8 mouse cellular contexts compared by ENCODE assay signal in the genomic region with DNA sequence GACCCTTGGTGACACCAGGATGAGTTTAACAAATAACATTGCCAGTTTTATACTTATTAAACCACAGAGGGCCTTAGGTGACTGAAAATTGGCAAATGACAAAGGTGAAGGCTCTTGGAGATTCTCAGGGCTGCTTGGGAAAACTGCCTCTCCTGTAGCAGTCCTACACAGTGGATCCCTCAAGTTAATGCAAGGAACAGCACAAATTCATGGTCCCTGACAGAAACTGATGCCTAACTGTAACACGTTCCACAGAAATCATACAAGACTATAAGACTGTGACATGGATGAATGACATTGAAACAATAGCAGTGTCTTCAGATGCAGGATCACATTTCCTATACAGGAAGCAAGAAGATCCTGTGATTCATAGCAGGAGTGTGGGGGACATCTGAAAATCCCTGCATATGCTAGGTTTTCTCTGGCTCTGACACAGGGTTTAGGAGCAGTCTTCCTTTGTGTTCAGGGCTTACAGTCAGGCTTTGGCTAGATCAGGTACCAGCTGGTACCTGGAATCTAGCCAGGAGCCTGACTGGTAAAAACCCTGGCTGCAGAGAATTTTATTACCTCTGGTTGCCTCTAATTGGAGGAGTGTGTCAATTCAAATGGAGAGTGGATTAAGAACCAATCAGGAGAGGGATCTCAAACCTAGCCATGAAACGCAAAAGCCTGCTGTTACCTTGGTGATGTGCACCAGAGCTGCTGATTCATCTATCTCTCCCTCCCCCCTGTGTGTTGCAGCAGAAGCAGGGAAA.
DNase-seq lines count a peak whose midpoint lies in the region; ATAC-seq and TF ChIP-seq lines count a peak whose summit lies in the region.

No protein-coding gene starts in this region.

- no peaks in the 10 kb centered on the region for H3K27me3 ChIP-seq in forebrain, postnatal 0 days (ENCODE audit: insufficient read depth, low read length)
- no peaks in the 10 kb centered on the region for H3K27me3 ChIP-seq in neural tube, embryonic 15.5 days (replicated peaks)
- H3K27me3 ChIP-seq in liver, postnatal 0 days (ENCODE audit: insufficient read depth, low read length), result no peaks in the 10 kb centered on the region

- ATAC-seq in forebrain, postnatal 0 days, result peak; percentile 98
- ATAC-seq in neural tube, embryonic 15.5 days (ENCODE audit: low FRiP score), result peak; percentile 97
- no peak for ATAC-seq in liver, postnatal 0 days
- no peak for ATAC-seq in erythroblast, adult 5-6 weeks (replicated peaks; ENCODE audit: low FRiP score, poor library complexity, severe bottlenecking)

- no peak for TF ChIP-seq CTCF in forebrain, postnatal 0 days (IDR thresholded peaks at IDR 0.05; ENCODE audit: low read depth)
- no peak for TF ChIP-seq CTCF in liver, postnatal 0 days (IDR thresholded peaks at IDR 0.05; ENCODE audit: low read depth)

- peak overlapping the region; percentile 86 for H3K27ac ChIP-seq in forebrain, postnatal 0 days (ENCODE audit: low read depth, low read length)
- peak overlapping the region; percentile 77 for H3K27ac ChIP-seq in neural tube, embryonic 15.5 days (replicated peaks)
- H3K27ac ChIP-seq in liver, postnatal 0 days (ENCODE audit: low read depth), result no peak overlapping the region

- TF ChIP-seq EP300 in liver, postnatal 0 days (IDR thresholded peaks at IDR 0.05; ENCODE audit: low read depth), result no peak

- no peaks in the 10 kb centered on the region for H3K4me1 ChIP-seq in forebrain, postnatal 0 days (ENCODE audit: insufficient read depth)
- H3K4me1 ChIP-seq in neural tube, embryonic 15.5 days, result peaks cover 7% of the 10 kb centered on the region
- no peaks in the 10 kb centered on the region for H3K4me1 ChIP-seq in liver, postnatal 0 days (ENCODE audit: insufficient read depth)

- H3K36me3 ChIP-seq in forebrain, postnatal 0 days (ENCODE audit: insufficient read depth), result no peaks in the 10 kb centered on the region
- no peaks in the 10 kb centered on the region; the same call in 1 of the 2 replicates for H3K36me3 ChIP-seq in neural tube, embryonic 15.5 days
- no peaks in the 10 kb centered on the region for H3K36me3 ChIP-seq in liver, postnatal 0 days (replicated peaks; ENCODE audit: insufficient read depth, low read length)

- H3K4me3 ChIP-seq in forebrain, postnatal 0 days (ENCODE audit: low read depth, low read length), result no peak overlapping the region
- no peak overlapping the region for H3K4me3 ChIP-seq in neural tube, embryonic 15.5 days (replicated peaks)
- no peak overlapping the region for H3K4me3 ChIP-seq in liver, postnatal 0 days (ENCODE audit: low read depth, low read length)

- peak; percentile 89 for DNase-seq in MN1 (ENCODE audit: low spot score)
- DNase-seq in adrenal gland, postnatal 36 days, result peak; percentile 2 to 7
- peak; percentile 85 for DNase-seq in forebrain, postnatal 0 days
- peak; percentile 39 to 79 for DNase-seq in layer of hippocampus, postnatal 14 days (ENCODE audit: low spot score in 2 of 2)
- no peak for DNase-seq in spleen, postnatal 4 days (ENCODE audit: low spot score in 2 of 2)
- DNase-seq in liver, postnatal 0 days, result no peak

- H3K9me3 ChIP-seq in forebrain, postnatal 0 days (ENCODE audit: low read length), result no peaks in the 10 kb centered on the region
- H3K9me3 ChIP-seq in neural tube, embryonic 15.5 days (replicated peaks), result no peaks in the 10 kb centered on the region
- H3K9me3 ChIP-seq in liver, postnatal 0 days (ENCODE audit: low read length), result no peaks in the 10 kb centered on the region

- no peak overlapping the region for H3K9ac ChIP-seq in forebrain, postnatal 0 days
- H3K9ac ChIP-seq in neural tube, embryonic 15.5 days (replicated peaks), result no peak overlapping the region
- H3K9ac ChIP-seq in liver, postnatal 0 days (replicated peaks), result no peak overlapping the region

- 46% methylated on average over 2 of the region's 2 CpGs for WGBS in forebrain, postnatal 0 days
- 37% methylated on average over 2 of the region's 2 CpGs for WGBS in neural tube, embryonic 15.5 days
- WGBS in liver, postnatal 0 days (ENCODE audit: insufficient replicate concordance), result 43% methylated on average over 2 of the region's 2 CpGs

- peak overlapping the region; percentile 31; the same call in 1 of the 2 replicates for H3K4me2 ChIP-seq in forebrain, postnatal 0 days (ENCODE audit: low read depth)
- peak overlapping the region; percentile 40 for H3K4me2 ChIP-seq in neural tube, embryonic 15.5 days
- no peak overlapping the region for H3K4me2 ChIP-seq in liver, postnatal 0 days (ENCODE audit: low read depth, low read length)

Comparison
In these comparisons a context has a peak if more than half of its experiments do, and no peak if none do; other contexts are left out.
1. DNase-seq: peak in MN1 (single experiment), adrenal gland, postnatal 36 days (2 of 2), forebrain, postnatal 0 days (single experiment) and layer of hippocampus, postnatal 14 days (2 of 2); none in spleen, postnatal 4 days (0 of 2) and liver, postnatal 0 days (single experiment).
2. ATAC-seq: peak in forebrain, postnatal 0 days (single experiment) and neural tube, embryonic 15.5 days (single experiment); none in liver, postnatal 0 days (single experiment) and erythroblast, adult 5-6 weeks (single experiment).